Mouse (Mus musculus): ENCODE measurements at regions not wholly inside any gene's neighbourhood (a gene's known extent, or its start where the extent isn't known, plus 50 kb on each side); places are given as distances from the start of the nearest gene placed in this dataset.

- no peak for TF ChIP-seq EP300 (IDR thresholded peaks at IDR 0.05; ENCODE audit: low read depth)
- TF ChIP-seq CTCF (IDR thresholded peaks at IDR 0.05; ENCODE audit: low read depth), result no peak
Observed at GRCm38 (mm10) chr8:90056331-90056730, 291.8 kb downstream of the Tox3 start.

Data from heart, postnatal 0 days (tissue).